Mouse (Mus musculus) kidney, postnatal 0 days (tissue): ENCODE results near the gene Atxn2. TPM values are rescaled to one million over a fixed set of nuclear protein-coding genes. Genes with fewer than 3 reads are reported as not detected.

ENCODE experiments used
- ATAC-seq: fragments of 200-750 bp; cut with Nextera tagmentation; replicated peaks from 2 replicates; pipeline ENCODE4 v1.8.0; 2017; ENCODE audit warnings: low read depth, moderate number of reproducible peaks, moderate TSS enrichment, moderate library complexity; ENCODE audit not compliant: low FRiP score
- DNase-seq: peaks from one replicate; pipeline ENCODE4 v3.0.0-alpha.2; 2016; ENCODE audit warnings: low spot score
- H3K27ac ChIP-seq: fragments of 300-500 bp; sonication (generic); 2 replicates; pipeline ENCODE4 v1.5.1; 2014; ENCODE audit warnings: mild to moderate bottlenecking
- H3K27me3 ChIP-seq: fragments of 300-500 bp; sonication (generic); 2 replicates; pipeline ENCODE4 v1.6.1; 2014; ENCODE audit warnings: low read length, mixed read lengths; ENCODE audit not compliant: insufficient read depth
- H3K36me3 ChIP-seq: fragments of 300-500 bp; sonication (generic); 2 replicates; pipeline ENCODE4 v1.6.1; 2014; ENCODE audit warnings: low read length, mixed read lengths; ENCODE audit not compliant: insufficient read depth
- H3K4me1 ChIP-seq: fragments of 300-500 bp; sonication (generic); replicated peaks from 2 replicates; pipeline ENCODE4 v1.6.1; 2014; ENCODE audit warnings: antibody characterized with exemption, low read length, mixed read lengths; ENCODE audit not compliant: insufficient read depth
- H3K4me2 ChIP-seq: fragments of 300-500 bp; sonication (generic); 2 replicates; pipeline ENCODE4 v1.6.1; 2014; ENCODE audit warnings: mild to moderate bottlenecking, low read length, moderate library complexity, mixed read lengths
- H3K4me3 ChIP-seq: fragments of 300-500 bp; sonication (generic); replicated peaks from 2 replicates; pipeline ENCODE4 v1.5.1; 2014; ENCODE audit warnings: low read depth, low read length
- H3K9ac ChIP-seq: fragments of 300-500 bp; sonication (generic); 2 replicates; pipeline ENCODE4 v1.6.1; 2014; ENCODE audit warnings: low read depth, low read length
- H3K9me3 ChIP-seq: fragments of 300-500 bp; sonication (generic); replicated peaks from 2 replicates; pipeline ENCODE4 v1.6.1; 2016; ENCODE audit warnings: low read length, inconsistent platforms, mixed read lengths
- CTCF ChIP-seq: IDR thresholded peaks from 2 replicates; pipeline ENCODE4 v1.5.1; 2016; ENCODE audit warnings: antibody characterized with exemption, low read depth, mild to moderate bottlenecking, moderate library complexity
- WGBS: fragments of 180-500 bp; shearing (Covaris S2); extraction: QIAGEN DNeasy Blood & Tissue Kit; methylation state at CpG from one replicate; pipeline ENCODE4 v1.1.7; 2014; 5-methylcytosine and 5-hydroxymethylcytosine counted together
- polyA plus RNA-seq: library from polyadenylated mRNA; unstranded; fragments of >200 nt; fragmentation: Nextera tagmentation; extraction: Ambion mirVana; gene quantifications from 2 replicates; pipeline ENCODE4 v1.2.1, GENCODE M21; 2015

Gene Atxn2
- polyA plus RNA-seq, 1 experiment from 2014 or later: 68.5 TPM

GRCm38 (mm10) chr5:121836692-121837415 lies 125.7 kb downstream of the Atxn2 start:
- peak overlapping the region; percentile 85 for H3K4me3 ChIP-seq
- H3K27ac ChIP-seq: peak overlapping the region; percentile 93
- DNase-seq: peak; percentile 98
- H3K9me3 ChIP-seq: no peaks in the 10 kb centered on the region
- no peaks in the 10 kb centered on the region for H3K36me3 ChIP-seq
- H3K27me3 ChIP-seq: no peaks in the 10 kb centered on the region
- peaks cover 51% of the 10 kb centered on the region for H3K4me1 ChIP-seq
- ATAC-seq: peak; percentile 83
- peak overlapping the region; percentile 83 for H3K9ac ChIP-seq
- peak; percentile 32; the same call in 1 of the 2 replicates for TF ChIP-seq CTCF
- WGBS: under 1% methylated on average over 63 of the region's 77 CpGs
- peak overlapping the region; percentile 75 for H3K4me2 ChIP-seq

- no peaks in the 10 kb centered on the region for H3K9me3 ChIP-seq
- peak within 1 kb of the TSS; percentile 75 for H3K4me2 ChIP-seq
- H3K27ac ChIP-seq: peak within 1 kb of the TSS; percentile 93
- H3K36me3 ChIP-seq: no peaks in the 10 kb centered on the region
- 1% methylated on average over 35 of the region's 35 CpGs for WGBS
- ATAC-seq (0 out of 2 replicates have a peak, but pooled peaks have one; percentile 2), DNase-seq (peak; percentile 56)
- no peak for TF ChIP-seq CTCF
- H3K27me3 ChIP-seq: no peaks in the 10 kb centered on the region
- peak within 1 kb of the TSS; percentile 83 for H3K9ac ChIP-seq
- H3K4me1 ChIP-seq: peaks cover 53% of the 10 kb centered on the region
- H3K4me3 ChIP-seq: peak within 1 kb of the TSS; percentile 85
Measured at GRCm38 (mm10) chr5:121837441-121838340, 126.6 kb downstream of the Atxn2 start, which contains the start of gene Sh2b3. Sh2b3 (minus strand) TSS chr5:121837646.

GRCm38 (mm10) chr5:121838341-121839127 lies 127.4 kb downstream of the Atxn2 start:
- no peak for TF ChIP-seq CTCF
- DNase-seq (peak; percentile 66), ATAC-seq (no peak)
- peaks cover 47% of the 10 kb centered on the region for H3K4me1 ChIP-seq
- no peaks in the 10 kb centered on the region for H3K36me3 ChIP-seq
- peak overlapping the region; percentile 85 for H3K4me3 ChIP-seq
- peak overlapping the region; percentile 75 for H3K4me2 ChIP-seq
- no peaks in the 10 kb centered on the region; the same call in 1 of the 2 replicates for H3K27me3 ChIP-seq
- WGBS: under 1% methylated on average over 46 of the region's 46 CpGs
- H3K27ac ChIP-seq: peak overlapping the region; percentile 85
- peak overlapping the region; percentile 59 for H3K9ac ChIP-seq
- no peaks in the 10 kb centered on the region for H3K9me3 ChIP-seq

DNA sequence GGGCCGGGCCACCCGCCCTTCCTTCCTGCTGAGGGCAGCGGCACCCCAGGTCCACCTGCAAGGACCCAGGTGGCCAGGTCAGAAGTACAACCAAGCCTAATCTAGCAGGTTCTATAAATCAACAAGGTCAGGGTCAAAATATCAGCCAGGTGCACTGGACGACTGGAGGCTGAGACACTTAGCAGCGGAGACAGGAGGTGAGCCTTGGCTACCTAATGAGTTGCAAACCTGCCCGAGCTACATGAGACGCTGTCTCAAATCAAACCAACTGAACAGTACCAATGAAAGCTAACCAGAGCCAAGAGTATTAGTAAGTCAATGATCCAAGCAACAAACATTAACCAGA lies 128.0 kb downstream of the Atxn2 start:
- DNase-seq: no peak
- Histone ChIP-seq H3K4me1 (peaks cover 42% of the 10 kb centered on the region), H3K36me3 (no peaks in the 10 kb centered on the region), H3K9me3 (no peaks in the 10 kb centered on the region), H3K9ac (peak overlapping the region; percentile 59), H3K4me3 (peak overlapping the region; percentile 85), H3K4me2 (peak overlapping the region; percentile 75), H3K27ac (peak overlapping the region; percentile 85), H3K27me3 (no peaks in the 10 kb centered on the region; the same call in 1 of the 2 replicates)
- WGBS: 21% methylated on average over 7 of the region's 7 CpGs
- TF ChIP-seq CTCF: no peak
- ATAC-seq: no peak

DNA sequence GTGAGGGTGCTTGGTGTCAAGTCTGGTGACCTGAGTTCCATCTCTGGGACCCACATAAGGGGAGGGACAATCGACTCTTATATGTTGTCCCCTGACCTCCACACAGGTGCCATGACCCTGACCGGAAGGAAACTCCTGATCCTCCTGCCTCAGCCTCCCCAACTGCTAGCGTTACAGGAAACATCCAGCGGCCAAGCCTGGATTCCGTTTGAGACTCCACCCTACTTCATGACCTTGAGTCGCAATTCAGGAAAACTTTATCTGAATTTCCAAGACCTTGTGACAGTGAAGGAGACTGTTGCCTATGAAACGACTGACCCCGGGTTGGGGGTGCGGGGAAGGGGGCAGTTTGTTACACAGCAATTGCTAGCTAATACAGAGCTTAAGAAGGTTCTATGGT lies 130.4 kb downstream of the Atxn2 start:
- peaks cover 27% of the 10 kb centered on the region for H3K4me1 ChIP-seq
- WGBS: 92% methylated on average over 9 of the region's 9 CpGs
- no peak for ATAC-seq
- H3K4me3 ChIP-seq: no peak overlapping the region
- H3K9me3 ChIP-seq: no peaks in the 10 kb centered on the region
- no peak overlapping the region for H3K9ac ChIP-seq
- H3K27me3 ChIP-seq: no peaks in the 10 kb centered on the region; the same call in 1 of the 2 replicates
- H3K36me3 ChIP-seq: no peaks in the 10 kb centered on the region
- no peak overlapping the region for H3K27ac ChIP-seq
- no peak for DNase-seq
- TF ChIP-seq CTCF: no peak
- H3K4me2 ChIP-seq: no peak overlapping the region

DNA sequence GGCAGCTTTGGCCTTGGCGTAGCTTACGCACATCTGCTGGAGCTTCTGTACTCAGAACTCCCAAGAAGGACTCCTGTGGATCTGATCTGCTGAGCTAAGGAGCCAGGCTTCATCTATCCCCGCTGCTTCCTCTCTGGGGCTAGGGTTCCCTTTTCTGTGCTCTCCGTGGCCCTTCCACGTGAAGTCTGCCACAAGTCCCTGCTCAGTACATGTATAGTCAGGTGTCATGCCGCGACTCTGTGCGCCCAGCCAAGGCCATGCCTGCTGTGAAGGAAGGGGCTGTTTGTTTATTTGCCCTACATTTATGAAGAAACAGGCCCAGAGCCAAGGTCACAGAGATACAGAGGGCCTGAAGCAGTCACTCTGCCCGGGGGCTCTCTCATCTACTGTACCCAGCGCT lies 130.8 kb downstream of the Atxn2 start:
- DNase-seq: no peak

More for the DNA sequence above, 130.8 kb downstream of the Atxn2 start:
- whole genome bisulfite sequencing: 49% methylated on average over 10 of the region's 10 CpGs
- Histone ChIP-seq H3K27ac (0 out of 2 replicates have a peak overlapping the region, but pooled peaks have one; percentile 33), H3K9ac (no peak overlapping the region), H3K36me3 (no peaks in the 10 kb centered on the region), H3K9me3 (no peaks in the 10 kb centered on the region), H3K4me3 (no peak overlapping the region), H3K27me3 (no peaks in the 10 kb centered on the region; the same call in 1 of the 2 replicates), H3K4me1 (peaks cover 27% of the 10 kb centered on the region), H3K4me2 (peak overlapping the region; percentile 75; the same call in 1 of the 2 replicates)
- no peak for ATAC-seq
- no peak for TF ChIP-seq CTCF
